Mouse (Mus musculus) T-cell, adult 2 months (primary cell): ENCODE measurements around the gene Gm21904.
"Not testable (repeated sequence)": the region's sequence is repeated elsewhere in the genome, so short reads cannot be mapped to it uniquely, and the experiment has no call there.

Experiments
- DNase-seq: peaks from one replicate; pipeline ENCODE4 v3.0.0; 2022; ENCODE audit warnings: low spot score

The Gm21904 gene

GRCm38 (mm10) chrY:17846166-17846565 lies at the start of gene Gm21904:
TSS of gene Gm21904 (minus strand) at chrY:17846266.
- DNase-seq: not testable (repeated sequence)

- not testable (repeated sequence) for DNase-seq
These were observed 28.4 kb upstream of the Gm21904 start, which contains the start of the genes Gm20772 and Gm20831 for GRCm38 (mm10) chrY:17874441-17874840. TSS of gene Gm20772 (plus strand) at chrY:17874741. TSS of gene Gm20831 (plus strand) at chrY:17874741.
